Mouse (Mus musculus): ENCODE results near the gene Ppm1n.

- no peak for TF ChIP-seq CTCF (conservative IDR thresholded peaks at IDR 0.05; ENCODE audit: low read length)
- TF ChIP-seq POU5F1 (IDR thresholded peaks at IDR 0.05; ENCODE audit: borderline replicate concordance, low read length), result no peak
- TF ChIP-seq NANOG (IDR thresholded peaks at IDR 0.05; ENCODE audit: borderline replicate concordance, low read length), result no peak
These were observed 49.0 kb downstream of the Ppm1n start for GRCm38 (mm10) chr7:19230899-19231298.

Data from E14TG2a.4 (cell line).